Mouse (Mus musculus): Measurements from ENCODE around the gene Armh4. TPM values are rescaled to one million over a fixed set of nuclear protein-coding genes. Genes with fewer than 3 reads are reported as not detected.
A peak's percentile ranks its signal among the peaks of the same experiment; 100 is the strongest.

Gene Armh4
- polyA plus RNA-seq, 1 experiment from 2014 or later, result 12.2 TPM

DNA sequence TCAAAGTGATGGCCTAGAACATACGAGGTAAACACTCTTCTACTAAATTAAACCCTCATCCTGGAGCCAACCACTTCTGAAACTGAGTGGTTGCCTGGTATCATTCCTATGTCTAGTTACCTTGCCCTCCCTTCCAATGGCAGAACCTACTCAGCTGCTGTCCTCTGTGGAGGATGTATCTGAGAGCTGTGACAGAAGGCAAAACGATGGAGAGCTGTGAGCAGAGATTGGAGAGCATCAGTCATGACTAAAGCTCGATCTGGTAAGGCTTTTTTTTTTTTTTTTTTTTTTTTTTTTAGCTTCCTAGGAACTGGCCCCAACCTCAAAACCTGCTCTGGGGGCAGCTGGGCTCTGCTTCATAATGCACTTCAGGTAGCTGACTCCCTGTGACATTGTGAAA, 60.4 kb downstream of the Armh4 start:
- no peak for ATAC-seq
- H3K27me3 ChIP-seq, result no peaks in the 10 kb centered on the region
- no peaks in the 10 kb centered on the region for H3K9me3 ChIP-seq (replicated peaks)
- H3K36me3 ChIP-seq (ENCODE audit: poor library complexity, severe bottlenecking), result no peaks in the 10 kb centered on the region
- WGBS, result 78% methylated on average over 3 of the region's 3 CpGs
- no peak overlapping the region for H3K27ac ChIP-seq
- no peak overlapping the region for H3K9ac ChIP-seq
- H3K4me1 ChIP-seq, result no peaks in the 10 kb centered on the region
- H3K4me2 ChIP-seq, result no peak overlapping the region
- no peak overlapping the region for H3K4me3 ChIP-seq

DNA sequence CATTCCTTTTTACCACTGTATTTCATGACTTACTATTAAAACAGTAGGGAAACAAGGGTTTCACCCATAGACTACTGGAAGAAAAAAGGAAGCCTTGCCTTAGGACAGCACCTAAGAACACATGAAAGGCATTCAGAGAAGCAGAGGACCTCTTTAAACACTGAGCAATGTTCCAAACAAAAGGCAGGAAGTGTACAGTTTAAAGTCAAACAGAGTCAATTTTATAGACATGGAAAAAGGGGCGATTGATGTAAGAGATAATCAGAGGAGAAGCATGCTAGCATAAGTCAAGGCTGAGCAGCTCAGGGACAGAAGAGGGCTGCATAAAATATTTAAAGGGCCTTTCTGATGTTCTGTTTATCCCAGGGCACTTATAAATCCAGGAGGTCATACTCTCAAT, 61.9 kb downstream of the Armh4 start:
- Histone ChIP-seq H3K27me3 (no peaks in the 10 kb centered on the region), H3K4me3 (no peak overlapping the region), H3K9me3 (replicated peaks) (no peaks in the 10 kb centered on the region), H3K9ac (no peak overlapping the region), H3K4me1 (no peaks in the 10 kb centered on the region), H3K27ac (no peak overlapping the region), H3K36me3 (ENCODE audit: poor library complexity, severe bottlenecking) (no peaks in the 10 kb centered on the region), H3K4me2 (no peak overlapping the region)
- WGBS, result 90% methylated on average over 1 of the region's 1 CpGs
- no peak for ATAC-seq

DNA sequence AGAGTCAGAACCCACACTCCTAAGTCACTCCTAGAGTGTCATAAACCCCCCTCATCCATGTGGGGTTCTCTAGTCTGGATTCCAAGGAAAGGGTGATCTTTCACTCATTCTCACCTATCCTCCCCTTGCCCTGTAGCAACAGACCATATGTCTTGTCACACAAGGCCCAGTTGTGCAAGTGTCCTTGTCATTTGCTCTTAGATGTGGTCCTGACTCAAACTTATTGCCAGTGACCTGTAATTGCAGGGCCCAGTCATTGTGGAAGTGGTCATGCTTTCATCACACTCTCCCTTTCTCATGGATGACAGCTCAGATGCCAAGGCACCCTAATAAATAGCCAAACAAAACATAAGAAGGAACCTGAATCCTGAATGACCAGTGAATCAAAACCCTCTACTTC, 63.5 kb downstream of the Armh4 start:
- Histone ChIP-seq H3K27me3 (no peaks in the 10 kb centered on the region), H3K4me1 (no peaks in the 10 kb centered on the region), H3K4me2 (no peak overlapping the region), H3K27ac (no peak overlapping the region), H3K9ac (no peak overlapping the region), H3K9me3 (replicated peaks) (no peaks in the 10 kb centered on the region), H3K4me3 (no peak overlapping the region), H3K36me3 (ENCODE audit: poor library complexity, severe bottlenecking) (no peaks in the 10 kb centered on the region)
- ATAC-seq, result no peak

DNA sequence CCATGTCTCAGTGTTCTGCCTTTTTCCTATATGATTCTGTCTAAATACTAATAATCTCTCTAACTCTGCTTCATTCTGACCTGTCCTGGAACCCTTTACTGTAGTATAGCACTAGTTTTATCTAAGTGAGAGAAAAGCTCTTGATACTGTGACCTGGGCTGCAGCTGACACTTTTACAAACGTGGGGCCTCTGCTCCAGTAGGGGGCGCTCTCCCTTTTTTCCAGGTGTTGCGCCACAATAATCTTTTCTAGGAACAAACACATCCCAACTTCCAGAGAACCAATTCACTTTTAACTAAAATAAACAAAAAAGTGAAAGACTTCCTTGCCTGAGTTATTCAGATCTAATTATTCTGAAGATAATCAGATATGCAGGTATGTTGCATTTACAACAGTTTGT, 72.2 kb downstream of the Armh4 start:
- WGBS, result 55% methylated on average over 3 of the region's 3 CpGs
- Histone ChIP-seq H3K27ac (no peak overlapping the region), H3K4me1 (peaks cover 4% of the 10 kb centered on the region; the same call in 1 of the 2 replicates), H3K4me3 (no peak overlapping the region), H3K36me3 (ENCODE audit: poor library complexity, severe bottlenecking) (no peaks in the 10 kb centered on the region), H3K27me3 (no peaks in the 10 kb centered on the region), H3K9ac (no peak overlapping the region), H3K4me2 (no peak overlapping the region), H3K9me3 (replicated peaks) (no peaks in the 10 kb centered on the region)
- ATAC-seq, result no peak

DNA sequence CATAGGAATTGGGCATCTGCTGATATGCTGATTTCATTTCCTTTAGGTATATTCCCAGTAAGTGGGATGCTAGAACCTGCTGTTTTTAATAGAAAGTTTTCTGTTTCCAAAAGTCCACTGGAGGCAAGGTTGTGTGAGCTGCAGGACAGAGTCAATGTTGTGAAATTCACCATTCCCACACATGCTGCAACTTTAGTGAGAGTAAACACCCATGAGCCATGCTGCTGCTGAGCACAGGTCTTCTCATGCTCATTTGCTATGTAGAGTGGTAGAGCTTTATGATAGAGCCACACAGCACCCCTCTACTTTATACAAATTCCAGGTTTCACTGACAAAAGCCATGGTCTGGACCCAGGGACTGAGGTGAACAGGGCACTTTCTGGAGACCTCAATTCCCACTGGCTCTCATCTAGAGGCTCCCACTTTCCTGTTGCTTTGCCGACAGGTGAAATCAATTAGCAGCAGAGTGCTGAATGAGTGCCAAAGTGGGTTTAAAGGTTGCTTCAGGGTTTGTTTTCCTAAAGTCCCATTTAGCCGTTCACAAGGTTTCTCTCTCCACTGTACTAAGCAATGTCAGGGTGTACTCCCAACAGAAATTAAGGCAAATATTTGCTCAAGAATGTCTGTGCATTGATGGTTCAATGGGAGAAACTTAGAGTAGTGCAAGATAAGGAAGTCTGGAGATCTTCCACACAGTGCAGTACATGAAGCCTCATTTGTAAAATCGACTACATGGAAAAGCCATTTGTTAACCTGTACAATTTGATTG, 79.6 kb downstream of the Armh4 start:
- Histone ChIP-seq H3K4me3 (no peak overlapping the region), H3K9me3 (replicated peaks) (no peaks in the 10 kb centered on the region), H3K9ac (no peak overlapping the region), H3K4me2 (no peak overlapping the region), H3K27ac (no peak overlapping the region), H3K4me1 (no peaks in the 10 kb centered on the region), H3K27me3 (no peaks in the 10 kb centered on the region), H3K36me3 (ENCODE audit: poor library complexity, severe bottlenecking) (no peaks in the 10 kb centered on the region)
- no peak for ATAC-seq
- WGBS, result 82% methylated on average over 3 of the region's 3 CpGs

DNA sequence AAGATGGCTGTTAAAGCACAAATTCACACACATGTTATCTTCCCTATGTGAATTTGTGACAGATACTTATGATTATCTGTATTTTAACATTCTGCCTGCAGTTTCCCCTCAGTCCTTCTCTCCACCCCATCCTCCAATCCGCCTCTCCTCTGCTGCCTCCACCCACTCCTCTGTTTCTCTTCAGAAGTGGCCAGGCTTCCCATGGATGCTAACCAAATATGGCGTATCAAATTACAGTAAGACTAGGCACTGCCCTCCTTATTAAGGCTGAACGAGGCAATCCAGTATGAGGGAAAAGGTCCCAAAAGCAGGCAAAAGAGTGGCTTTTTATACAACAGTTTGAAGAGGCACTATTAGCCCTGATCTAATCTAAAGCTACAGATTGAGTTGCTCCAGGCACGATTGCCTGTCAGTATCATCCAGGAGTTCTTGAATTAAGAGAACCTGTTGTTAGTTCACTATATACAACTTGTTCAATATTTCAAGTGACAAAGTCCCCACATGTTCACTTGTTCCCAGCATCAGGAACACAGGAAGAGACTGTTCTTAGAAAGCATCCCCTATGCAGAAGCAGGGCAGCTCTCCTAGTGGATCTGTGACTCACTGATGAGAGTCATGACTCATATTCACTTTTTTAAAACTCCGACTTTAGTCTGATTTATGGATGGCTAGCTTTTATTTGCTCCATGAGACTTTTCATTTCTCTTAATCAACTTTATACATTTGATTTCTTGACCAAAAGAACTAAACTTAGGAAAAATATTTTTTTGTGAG, 103.5 kb downstream of the Armh4 start:
- H3K4me3 ChIP-seq, result no peak overlapping the region
- no peak overlapping the region for H3K4me2 ChIP-seq
- no peaks in the 10 kb centered on the region for H3K36me3 ChIP-seq (ENCODE audit: poor library complexity, severe bottlenecking)
- H3K9me3 ChIP-seq (replicated peaks), result no peaks in the 10 kb centered on the region
- H3K4me1 ChIP-seq, result peaks cover 17% of the 10 kb centered on the region
- no peaks in the 10 kb centered on the region for H3K27me3 ChIP-seq
- no peak for ATAC-seq
- no peak overlapping the region for H3K9ac ChIP-seq
- H3K27ac ChIP-seq, result no peak overlapping the region
- WGBS, result 60% methylated on average over 5 of the region's 5 CpGs

DNA sequence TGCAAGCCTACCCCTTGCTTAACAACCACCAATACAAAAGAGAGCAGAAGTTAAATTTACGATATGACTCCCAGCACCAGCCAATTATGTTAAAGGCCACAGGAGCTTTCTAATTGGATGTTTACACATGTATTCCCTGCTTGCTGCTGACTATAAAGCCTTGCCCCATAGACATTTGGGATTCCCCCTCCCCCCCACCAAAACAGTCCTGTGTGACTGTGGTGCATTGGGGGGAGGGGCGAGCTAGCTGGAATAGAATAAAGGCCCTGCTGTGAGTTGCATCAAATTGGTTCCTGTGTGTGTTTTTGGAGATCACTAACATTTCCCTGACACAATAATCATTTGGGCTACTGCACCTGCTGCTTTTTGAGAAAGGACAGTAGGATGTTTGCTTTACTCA, 106.6 kb downstream of the Armh4 start:
- no peak overlapping the region for H3K4me3 ChIP-seq
- ATAC-seq, result no peak
- H3K9me3 ChIP-seq (replicated peaks), result no peaks in the 10 kb centered on the region
- no peak overlapping the region for H3K4me2 ChIP-seq
- no peaks in the 10 kb centered on the region for H3K27me3 ChIP-seq
- no peak overlapping the region for H3K9ac ChIP-seq
- 11% methylated on average over 2 of the region's 2 CpGs for WGBS
- H3K4me1 ChIP-seq, result peaks cover 6% of the 10 kb centered on the region
- H3K36me3 ChIP-seq (ENCODE audit: poor library complexity, severe bottlenecking), result no peaks in the 10 kb centered on the region
- H3K27ac ChIP-seq, result no peak overlapping the region

DNA sequence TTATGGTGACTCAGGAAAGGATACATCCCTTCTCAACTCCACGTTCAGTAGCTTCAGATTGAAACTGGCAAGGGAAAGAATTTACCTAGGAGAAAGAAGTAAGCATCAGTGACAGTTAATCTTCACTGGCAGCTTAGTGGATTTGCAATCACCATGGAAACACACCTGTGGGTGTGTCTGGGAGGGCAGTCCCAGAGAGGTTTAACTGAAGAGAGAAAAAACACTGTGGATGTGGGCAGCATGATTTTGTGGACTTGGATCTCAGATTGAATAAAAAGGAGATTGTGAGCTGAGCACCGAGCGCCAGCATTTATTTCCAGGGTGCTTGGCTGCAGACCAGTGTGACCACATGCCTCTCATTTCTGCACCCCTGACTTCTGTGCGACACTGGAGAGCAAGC, 122.7 kb downstream of the Armh4 start:
- H3K36me3 ChIP-seq (ENCODE audit: poor library complexity, severe bottlenecking), result no peaks in the 10 kb centered on the region
- 37% methylated on average over 4 of the region's 4 CpGs for WGBS
- H3K4me2 ChIP-seq, result no peak overlapping the region
- no peaks in the 10 kb centered on the region for H3K27me3 ChIP-seq
- H3K4me3 ChIP-seq, result no peak overlapping the region
- H3K4me1 ChIP-seq, result peaks cover 2% of the 10 kb centered on the region
- no peak overlapping the region for H3K27ac ChIP-seq
- H3K9ac ChIP-seq, result no peak overlapping the region
- ATAC-seq, result no peak
- H3K9me3 ChIP-seq (replicated peaks), result no peaks in the 10 kb centered on the region

DNA sequence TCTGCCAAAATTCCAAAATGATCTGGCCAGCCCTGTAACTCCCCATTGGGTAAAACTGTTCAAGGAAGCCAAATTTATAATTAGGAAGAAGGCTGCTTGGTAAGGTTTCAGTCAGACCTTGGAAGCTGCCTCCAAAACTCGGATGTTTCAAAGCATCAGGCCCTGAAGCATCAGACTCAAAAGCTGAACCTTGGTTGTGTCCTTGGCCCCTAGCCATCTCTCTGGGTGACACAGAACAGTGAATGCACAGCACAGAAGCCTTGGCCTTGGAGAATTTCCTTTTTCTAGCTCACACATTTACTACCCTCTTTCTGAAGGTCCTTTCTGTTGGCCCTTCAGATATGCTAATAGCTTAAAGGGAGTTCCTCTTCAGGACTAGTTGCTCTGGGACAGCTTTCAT, 134.0 kb downstream of the Armh4 start:
- H3K9ac ChIP-seq, result no peak overlapping the region
- no peak overlapping the region for H3K4me2 ChIP-seq
- no peaks in the 10 kb centered on the region for H3K36me3 ChIP-seq (ENCODE audit: poor library complexity, severe bottlenecking)
- H3K9me3 ChIP-seq (replicated peaks), result no peaks in the 10 kb centered on the region
- no peaks in the 10 kb centered on the region for H3K27me3 ChIP-seq
- ATAC-seq, result no peak
- WGBS, result 67% methylated on average over 1 of the region's 1 CpGs
- H3K27ac ChIP-seq, result no peak overlapping the region
- H3K4me1 ChIP-seq, result no peaks in the 10 kb centered on the region
- H3K4me3 ChIP-seq, result no peak overlapping the region

DNA sequence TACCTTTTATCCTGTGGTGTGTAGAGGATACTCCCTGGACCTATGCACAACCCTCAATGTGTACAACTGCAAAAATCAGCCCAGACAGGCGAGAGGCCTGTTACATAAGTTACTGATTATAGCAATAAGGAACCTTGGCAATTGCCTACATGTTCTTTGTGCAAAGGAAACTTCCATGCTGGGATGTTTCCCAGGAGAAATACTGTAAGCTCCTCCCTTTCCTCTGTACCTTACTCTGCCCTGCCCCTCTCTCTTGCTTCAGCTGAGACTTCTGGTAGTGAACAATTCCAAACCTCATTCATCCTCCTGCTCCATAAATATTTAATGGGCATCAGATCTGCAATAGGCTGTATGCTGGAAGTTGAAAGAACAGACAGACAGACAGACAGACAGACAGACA, 145.8 kb downstream of the Armh4 start:
- no peak for ATAC-seq
- H3K36me3 ChIP-seq (ENCODE audit: poor library complexity, severe bottlenecking), result no peaks in the 10 kb centered on the region
- no peak overlapping the region for H3K4me3 ChIP-seq
- no peaks in the 10 kb centered on the region for H3K9me3 ChIP-seq (replicated peaks)
- 65% methylated on average over 1 of the region's 1 CpGs for WGBS
- no peaks in the 10 kb centered on the region for H3K4me1 ChIP-seq
- H3K27ac ChIP-seq, result no peak overlapping the region
- H3K9ac ChIP-seq, result no peak overlapping the region
- H3K27me3 ChIP-seq, result no peaks in the 10 kb centered on the region
- H3K4me2 ChIP-seq, result no peak overlapping the region

DNA sequence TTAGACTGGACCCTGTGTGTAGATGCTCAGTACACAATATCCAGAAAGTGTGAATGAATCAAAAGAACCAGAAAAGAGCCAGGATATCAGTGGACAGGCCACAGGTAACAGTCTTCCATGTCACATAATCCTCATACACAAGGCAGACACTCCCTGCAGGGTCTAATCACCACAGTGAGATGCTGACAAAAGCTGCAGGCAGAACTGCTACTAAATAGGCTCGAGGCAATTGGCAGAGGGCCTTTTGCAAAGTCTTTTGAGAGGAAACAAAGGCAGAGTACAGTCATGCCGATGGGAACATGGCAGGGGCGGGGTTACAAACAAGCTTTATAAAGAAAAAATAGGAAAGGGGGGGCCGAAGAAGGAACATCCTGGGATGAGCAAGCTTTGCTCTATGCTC, 157.1 kb downstream of the Armh4 start:
- peak; percentile 71 for ATAC-seq

More for the DNA sequence above, 157.1 kb downstream of the Armh4 start:
- peak overlapping the region; percentile 25; the same call in 1 of the 2 replicates for H3K4me2 ChIP-seq
- no peak overlapping the region for H3K4me3 ChIP-seq
- H3K9ac ChIP-seq, result no peak overlapping the region
- H3K4me1 ChIP-seq, result peaks cover 9% of the 10 kb centered on the region
- WGBS, result 7% methylated on average over 4 of the region's 4 CpGs
- H3K27me3 ChIP-seq, result no peaks in the 10 kb centered on the region
- no peaks in the 10 kb centered on the region for H3K9me3 ChIP-seq (replicated peaks)
- 0 out of 2 replicates have a peak overlapping the region, but pooled peaks have one; percentile 10 for H3K27ac ChIP-seq
- H3K36me3 ChIP-seq (ENCODE audit: poor library complexity, severe bottlenecking), result no peaks in the 10 kb centered on the region
